Mouse (Mus musculus) testis, adult 10 weeks (tissue): ENCODE results near the gene Arhgef11. TPM values are rescaled to one million over a fixed set of nuclear protein-coding genes. Genes with fewer than 3 reads are reported as not detected.

ENCODE experiments used
- polyA plus RNA-seq: library from polyadenylated mRNA; stranded (reverse); fragments of 350-450 nt; fragmentation: Illumina TruSeq; extraction: RNeasy Lipid Tissue Mini Kit (QIAGEN cat#74804); gene quantifications from one replicate; pipeline ENCODE4 v1.2.3, GENCODE M21; 2014; ENCODE audit warnings: low read depth, low replicate concordance

The Arhgef11 gene
- polyA plus RNA-seq: 10.0 TPM

GRCm38 (mm10) chr3:87616957-87617810, at the start of gene Arhgef11:
TSS of gene Arhgef11 (plus strand) at chr3:87617559.

GRCm38 (mm10) chr3:87748431-87748830, 131.1 kb downstream of the Arhgef11 start, which contains the start of gene Lrrc71:
TSS of gene Lrrc71 (minus strand) at chr3:87748625.

Other genes starting within 250 kb of the Arhgef11 start
- not detected for gene Fcrl1, start 241.2 kb upstream of the Arhgef11 start, polyA plus RNA-seq
- gene Fcrl5, start 181.8 kb upstream of the Arhgef11 start, polyA plus RNA-seq: not detected
- gene Etv3, start 92.2 kb upstream of the Arhgef11 start, polyA plus RNA-seq: 4.4 TPM
- gene Lrrc71, start 131.1 kb downstream of the Arhgef11 start, polyA plus RNA-seq: 25.4 TPM
- gene Ntrk1, start 177.6 kb downstream of the Arhgef11 start, polyA plus RNA-seq: not detected
- gene Insrr, start 179.4 kb downstream of the Arhgef11 start, polyA plus RNA-seq: not detected
- 0.14 TPM for gene Pear1, start 206.7 kb downstream of the Arhgef11 start, polyA plus RNA-seq
- gene Sh2d2a, start 229.2 kb downstream of the Arhgef11 start, polyA plus RNA-seq: not detected